Mouse (Mus musculus): ENCODE measurements around the gene Prr5l.

DNA sequence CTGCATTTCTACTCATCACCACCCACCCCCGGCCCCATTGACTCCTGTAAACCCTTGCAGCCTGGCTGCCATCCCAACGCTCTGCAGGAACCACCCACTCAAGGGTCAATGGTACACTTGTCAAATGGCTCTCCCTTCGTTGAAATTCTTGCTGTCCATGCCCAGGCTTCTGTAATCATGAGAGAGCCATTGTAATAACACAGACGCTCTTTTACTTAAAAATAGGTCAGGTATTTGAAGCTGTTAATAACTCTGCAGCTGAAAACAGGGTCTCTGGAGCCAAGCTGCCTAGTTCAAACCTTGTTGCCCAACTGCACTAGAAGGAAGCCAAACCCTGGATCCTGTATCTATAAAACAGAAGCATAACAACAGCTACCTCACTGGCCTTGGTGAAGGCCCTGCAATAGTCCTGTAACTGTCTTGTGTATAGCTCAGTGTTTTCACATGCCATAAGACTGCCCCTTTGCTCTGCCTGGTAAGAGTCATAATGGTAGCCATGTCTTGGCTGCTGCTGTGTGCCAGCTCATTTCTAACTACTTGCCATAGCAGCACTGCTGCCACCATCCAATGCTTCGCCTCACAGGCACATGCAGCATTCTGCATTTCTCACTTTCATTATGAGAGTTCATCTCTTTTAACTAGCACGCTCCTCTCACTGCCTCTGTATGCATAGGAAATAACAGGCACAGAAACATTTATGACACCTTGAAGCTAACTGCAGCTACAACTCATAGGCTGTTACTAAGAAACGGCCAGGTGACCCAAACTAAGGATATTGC, 63.7 kb downstream of the Prr5l start:
- TF ChIP-seq CTCF (IDR thresholded peaks at IDR 0.05; ENCODE audit: control insufficient read depth, insufficient read depth, insufficient read length) (no peak), MAX (IDR thresholded peaks at IDR 0.05) (no peak), FOSL1 (IDR thresholded peaks at IDR 0.05; ENCODE audit: insufficient read depth, low read length, poor library complexity, severe bottlenecking) (no peak), USF1 (IDR thresholded peaks at IDR 0.05; ENCODE audit: low read depth) (no peak), CEBPB (IDR thresholded peaks at IDR 0.05; ENCODE audit: low read depth) (no peak)
